Mouse (Mus musculus) cortical plate, adult 2 months (tissue): ENCODE measurements around the gene Polr2g. TPM values are rescaled to one million over a fixed set of nuclear protein-coding genes. Genes with fewer than 3 reads are reported as not detected.

Experiments used
- H3K27ac ChIP-seq: fragments of 200-500 bp; 2 replicates; pipeline ENCODE4 v1.5.1; 2012; ENCODE audit warnings: low read length, control low read depth, inconsistent platforms; ENCODE audit not compliant: insufficient read depth
- H3K4me1 ChIP-seq: fragments of 200-500 bp; 2 replicates; pipeline ENCODE4 v1.6.1; 2011; ENCODE audit warnings: low read length; ENCODE audit not compliant: control insufficient read depth, insufficient read depth
- H3K4me3 ChIP-seq: fragments of 200-500 bp; 2 replicates; pipeline ENCODE4 v1.5.1; 2011; ENCODE audit warnings: mild to moderate bottlenecking, low read length, control low read depth; ENCODE audit not compliant: insufficient read depth
- CTCF ChIP-seq: fragments of 200-500 bp; IDR thresholded peaks from 2 replicates; pipeline ENCODE4 v1.5.1; 2011; ENCODE audit warnings: mild to moderate bottlenecking, control low read depth, low read length; ENCODE audit not compliant: insufficient read depth; ENCODE audit errors: extremely low read depth
- POLR2A ChIP-seq: fragments of 200-500 bp; IDR thresholded peaks from 2 replicates; pipeline ENCODE4 v1.6.1; 2011; ENCODE audit warnings: mild to moderate bottlenecking, low read length, control low read depth; ENCODE audit not compliant: insufficient read depth; ENCODE audit errors: extremely low read depth
- polyA plus RNA-seq: library from polyadenylated mRNA; depleted of rRNA; stranded (reverse); fragments of >200 nt; gene quantifications from 2 replicates; pipeline ENCODE4 v1.2.3, GENCODE M21; 2012

Gene Polr2g
- polyA plus RNA-seq, 1 experiment: 184 TPM

GRCm38 (mm10) chr19:8818801-8819595 lies 20.6 kb upstream of the Polr2g start, which contains the start of gene Ttc9c:
Ttc9c (minus strand) TSS chr19:8819333.
- Histone ChIP-seq H3K27ac (peak within 1 kb of the TSS; percentile 97), H3K4me1 (peaks cover 3% of the 10 kb centered on the region; the same call in 1 of the 2 replicates), H3K4me3 (peak within 1 kb of the TSS; percentile 68)
- peak; percentile 94 for TF ChIP-seq POLR2A
- TF ChIP-seq CTCF: no peak

- Histone ChIP-seq H3K4me1 (peaks cover 3% of the 10 kb centered on the region; the same call in 1 of the 2 replicates), H3K4me3 (peak overlapping the region; percentile 68), H3K27ac (no peak overlapping the region)
- no peak for TF ChIP-seq CTCF
- TF ChIP-seq POLR2A: no peak
Observed at GRCm38 (mm10) chr19:8818301-8818798, 20.0 kb upstream of the Polr2g start.

- Histone ChIP-seq H3K27ac (no peak overlapping the region), H3K4me1 (peaks cover 3% of the 10 kb centered on the region; the same call in 1 of the 2 replicates), H3K4me3 (no peak overlapping the region)
- TF ChIP-seq CTCF (no peak), POLR2A (no peak)
Observed at GRCm38 (mm10) chr19:8817001-8817400, 18.6 kb upstream of the Polr2g start.

- H3K4me1 ChIP-seq: peaks cover 3% of the 10 kb centered on the region; the same call in 1 of the 2 replicates
- H3K4me3 ChIP-seq: no peak overlapping the region
- H3K27ac ChIP-seq: no peak overlapping the region
- peak; percentile 11; the same call in 1 of the 2 replicates for TF ChIP-seq CTCF
- no peak for TF ChIP-seq POLR2A
Observed at GRCm38 (mm10) chr19:8815812-8816211, 17.4 kb upstream of the Polr2g start.

- no peak for TF ChIP-seq CTCF
- no peak for TF ChIP-seq POLR2A
- Histone ChIP-seq H3K27ac (no peak overlapping the region), H3K4me3 (no peak overlapping the region)
Observed at GRCm38 (mm10) chr19:8806810-8807209, 8.4 kb upstream of the Polr2g start.

GRCm38 (mm10) chr19:8803879-8804660 lies 5.7 kb upstream of the Polr2g start:
- H3K4me3 ChIP-seq: no peak overlapping the region
- TF ChIP-seq POLR2A: no peak
- H3K27ac ChIP-seq: no peak overlapping the region
- H3K4me1 ChIP-seq: no peaks in the 10 kb centered on the region

More at GRCm38 (mm10) chr19:8806810-8807209, 8.4 kb upstream of the Polr2g start:
- no peaks in the 10 kb centered on the region for H3K4me1 ChIP-seq

- H3K4me3 ChIP-seq: no peak overlapping the region; the same call in 1 of the 2 replicates
- H3K27ac ChIP-seq: no peak overlapping the region
Observed at GRCm38 (mm10) chr19:8803204-8803780, 4.9 kb upstream of the Polr2g start.

GRCm38 (mm10) chr19:8802130-8802821 lies 3.9 kb upstream of the Polr2g start, which contains the start of gene Zbtb3:
Zbtb3 (plus strand) TSS chr19:8802555.
- TF ChIP-seq POLR2A (peak; percentile 73), CTCF (no peak)
- H3K4me3 ChIP-seq: peak within 1 kb of the TSS; percentile 47
- no peaks in the 10 kb centered on the region; the same call in 1 of the 2 replicates for H3K4me1 ChIP-seq

More at GRCm38 (mm10) chr19:8803204-8803780, 4.9 kb upstream of the Polr2g start:
- H3K4me1 ChIP-seq: no peaks in the 10 kb centered on the region
- TF ChIP-seq CTCF: no peak
- no peak for TF ChIP-seq POLR2A

More at GRCm38 (mm10) chr19:8802130-8802821, 3.9 kb upstream of the Polr2g start, which contains the start of gene Zbtb3:
- H3K27ac ChIP-seq: no peak within 1 kb of the TSS
